Mouse (Mus musculus): ENCODE data around the gene Cct7.

- TF ChIP-seq CTCF (IDR thresholded peaks at IDR 0.05; ENCODE audit: borderline replicate concordance, insufficient read depth, low read length) (no peak), POLR2A (IDR thresholded peaks at IDR 0.05; ENCODE audit: low read depth, low read length) (no peak)
These were observed 4.0 kb upstream of the Cct7 start for GRCm38 (mm10) chr6:85447351-85447750.
